Comparison of ENCODE assay signal across 12 mouse cellular contexts in genomic region chr1:58739529-58739928, GRCm38 (mm10). TPM values are rescaled to one million over a fixed set of nuclear protein-coding genes. Genes with fewer than 3 reads are reported as not detected.
DNase-seq lines count a peak whose midpoint lies in the region; ATAC-seq and TF ChIP-seq lines count a peak whose summit lies in the region.
"Had no signal": no experiment of that assay in that cellular context is flagged by ENCODE, and none has a peak within 500 bp of the region (broad histone marks: within the 10 kb centered on the region; RNA-seq: fewer than 3 reads in every experiment).

No protein-coding gene starts in this region.

- peaks cover 4% of the 10 kb centered on the region; the same call in 1 of the 2 replicates for H3K36me3 ChIP-seq in midbrain, embryonic 16.5 days (ENCODE audit: control insufficient read depth, insufficient read depth, low read length)

- H3K9ac ChIP-seq in midbrain, embryonic 16.5 days (ENCODE audit: low read depth, low read length), result no peak overlapping the region
- H3K9ac ChIP-seq: heart, embryonic 15.5 days; limb, embryonic 15.5 days had no signal

- H3K4me3 ChIP-seq in cerebellum, adult 2 months (replicated peaks; ENCODE audit: insufficient read depth, low read depth, low read length), result no peak overlapping the region
- H3K4me3 ChIP-seq in midbrain, embryonic 16.5 days (ENCODE audit: low read depth, low read length), result no peak overlapping the region
- H3K4me3 ChIP-seq: heart, embryonic 15.5 days; limb, embryonic 15.5 days had no signal

- no peaks in the 10 kb centered on the region; the same call in 1 of the 2 replicates for H3K4me1 ChIP-seq in cerebellum, adult 2 months (ENCODE audit: control insufficient read depth, insufficient read depth, low read length)
- no peaks in the 10 kb centered on the region for H3K4me1 ChIP-seq in midbrain, embryonic 16.5 days (ENCODE audit: control insufficient read depth, insufficient read depth, low read length)

- no peak overlapping the region for H3K4me2 ChIP-seq in midbrain, embryonic 16.5 days (ENCODE audit: low read length)
- H3K4me2 ChIP-seq: heart, embryonic 15.5 days; limb, embryonic 15.5 days had no signal

- TF ChIP-seq POLR2A in cerebellum, adult 2 months (IDR thresholded peaks at IDR 0.05; ENCODE audit: borderline replicate concordance, insufficient read depth, low read length), result no peak

- WGBS in cerebellum, adult 2 months, result 17% methylated on average over 7 of the region's 7 CpGs
- 92% methylated on average over 7 of the region's 7 CpGs for WGBS in midbrain, embryonic 16.5 days

- H3K27me3 ChIP-seq in cerebellum, adult 2 months (ENCODE audit: control insufficient read depth, insufficient read depth, low read length), result no peaks in the 10 kb centered on the region
- no peaks in the 10 kb centered on the region for H3K27me3 ChIP-seq in midbrain, embryonic 16.5 days (ENCODE audit: control insufficient read depth, insufficient read depth, low read depth, low read length)
- H3K27me3 ChIP-seq: heart, embryonic 15.5 days; limb, embryonic 15.5 days had no signal

- no peaks in the 10 kb centered on the region for H3K9me3 ChIP-seq in midbrain, embryonic 16.5 days (replicated peaks; ENCODE audit: control insufficient read depth, low read length, poor library complexity, severe bottlenecking)
- H3K9me3 ChIP-seq: heart, embryonic 15.5 days; limb, embryonic 15.5 days had no signal

- H3K27ac ChIP-seq in cerebellum, adult 2 months (ENCODE audit: insufficient read depth, low read length), result peak overlapping the region; percentile 55; the same call in 1 of the 2 replicates
- H3K27ac ChIP-seq in midbrain, embryonic 16.5 days (ENCODE audit: low read length), result no peak overlapping the region
- H3K27ac ChIP-seq: heart, embryonic 15.5 days; limb, embryonic 15.5 days had no signal

- intact Hi-C loops in left cerebral cortex, postnatal 25 days (cut with DNase I), result loop anchor here (2.0 kb wide), 1 partner anchor 27 kb away; no protein-coding TSS in a partner anchor

- peak; percentile 76 for ATAC-seq in cerebellum, adult (ENCODE audit: insufficient number of reproducible peaks, low FRiP score, low TSS enrichment)
- ATAC-seq in midbrain, embryonic 16.5 days, result no peak

- TF ChIP-seq CTCF in cerebellum, adult 2 months (IDR thresholded peaks at IDR 0.05; ENCODE audit: borderline replicate concordance, insufficient read depth, low read depth, low read length), result no peak

- no peak for DNase-seq in cerebellum, postnatal 4 days (ENCODE audit: low spot score in 2 of 2)
- peak; percentile 71 to 89 for DNase-seq in cerebellum, adult 2 months
- DNase-seq in layer of hippocampus, adult 11-12 months (ENCODE audit: low spot score), result peak; percentile 78
- DNase-seq in left cerebral cortex, postnatal 25 days (ENCODE audit: low spot score in 2 of 2), result peak; percentile 62 to 97
- no peak for DNase-seq in yolk sac, embryonic 10.5 days (ENCODE audit: low spot score)
- no peak for DNase-seq in adrenal gland, postnatal 25 days

RNA-seq across cellular contexts. Expression of gene Cflar, which starts 28.2 kb away (rescaled TPM):
- polyA plus RNA-seq in cerebellum, adult 2 months (2012; rRNA removed), result 15.4 and 16.1 TPM in 2 replicates
- 10 to 100 TPM; 23.9 to 25.8 TPM for total RNA-seq in left cerebral cortex, postnatal 25 days (2021)
- polyA plus RNA-seq in midbrain, embryonic 16.5 days (2015; fragmentation: Nextera tagmentation; extraction: Ambion mirVana), result 11.1 and 19.9 TPM in 2 replicates
- total RNA-seq in adrenal gland, postnatal 25 days (2021), result 104 and 122 TPM in 2 replicates

RNA-seq across cellular contexts. Expression of gene Als2cr12, which starts 43.7 kb away (rescaled TPM):
- polyA plus RNA-seq in cerebellum, adult 2 months (2012; rRNA removed), result 0.08 TPM in 1 of 2 replicates, not detected in the other
- not detected for total RNA-seq in left cerebral cortex, postnatal 25 days (2021)
- not detected in 2 replicates for polyA plus RNA-seq in midbrain, embryonic 16.5 days (2015; fragmentation: Nextera tagmentation; extraction: Ambion mirVana)
- 0.91 and 1.00 TPM in 2 replicates for total RNA-seq in adrenal gland, postnatal 25 days (2021)
- polyA plus RNA-seq: heart, embryonic 15.5 days; intestine, embryonic 14.5 days; stomach, embryonic 14.5 days had no signal

RNA-seq across cellular contexts. Expression of gene Casp8, which starts 55.6 kb away (rescaled TPM):
- 1.6 and 1.9 TPM in 2 replicates for polyA plus RNA-seq in cerebellum, adult 2 months (2012; rRNA removed)
- 1 to 10 TPM; 2.6 to 3.4 TPM for total RNA-seq in left cerebral cortex, postnatal 25 days (2021)
- polyA plus RNA-seq in midbrain, embryonic 16.5 days (2015; fragmentation: Nextera tagmentation; extraction: Ambion mirVana), result 5.1 and 5.3 TPM in 2 replicates
- 19.7 and 20.4 TPM in 2 replicates for total RNA-seq in adrenal gland, postnatal 25 days (2021)

Comparison
In these comparisons a context has a peak if more than half of its experiments do, and no peak if none do; other contexts are left out.
1. DNase-seq: peak in cerebellum, adult 2 months (2 of 2), layer of hippocampus, adult 11-12 months (single experiment) and left cerebral cortex, postnatal 25 days (2 of 2); none in cerebellum, postnatal 4 days (0 of 2), yolk sac, embryonic 10.5 days (single experiment) and adrenal gland, postnatal 25 days (single experiment).